Mouse (Mus musculus): ENCODE results near the gene Gpatch4. TPM values are rescaled to one million over a fixed set of nuclear protein-coding genes. Genes with fewer than 3 reads are reported as not detected.

The Gpatch4 gene
- polyA plus RNA-seq, 1 experiment from 2014 or later = 10.8 TPM

DNA sequence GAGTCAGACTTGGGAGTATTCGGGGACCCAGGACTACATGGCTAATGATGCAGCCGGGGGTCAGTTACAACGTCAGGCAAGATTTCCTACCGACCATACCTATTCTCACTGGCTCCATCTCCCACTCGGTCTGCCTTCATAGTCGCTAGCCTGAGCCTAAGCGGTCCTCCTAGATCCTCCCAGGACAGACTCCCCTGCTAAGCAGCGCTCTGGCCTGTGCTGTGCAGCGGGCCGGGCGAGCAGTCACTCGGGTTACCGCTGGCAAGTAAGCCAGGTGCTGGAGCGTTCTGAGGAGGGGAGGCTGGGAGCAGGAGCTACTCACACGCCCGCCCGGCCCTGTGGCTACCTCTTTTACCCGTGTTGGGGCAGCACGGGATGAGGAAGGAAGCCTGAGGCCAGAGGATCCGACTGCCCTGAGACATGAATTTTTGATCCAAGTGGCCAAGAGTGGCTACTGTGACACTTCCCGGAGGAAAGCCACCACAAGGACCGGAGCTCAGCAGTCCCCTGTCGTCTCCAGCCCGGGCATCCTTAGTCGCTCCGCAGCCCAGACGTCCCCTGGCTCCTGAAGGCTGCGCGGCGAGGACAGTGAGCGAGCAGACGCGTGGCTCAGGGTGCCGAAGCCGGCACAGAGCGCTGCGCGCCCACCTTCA lies 43.5 kb upstream of the Gpatch4 start:
- Histone ChIP-seq H3K4me1 (ENCODE audit: insufficient read depth, low read depth, low read length) (peaks cover 16% of the 10 kb centered on the region), H3K27me3 (replicated peaks; ENCODE audit: insufficient read depth, low read length) (peaks cover 58% of the 10 kb centered on the region)
- 2% methylated on average over 38 of the region's 38 CpGs for WGBS

GRCm38 (mm10) chr3:88000181-88000580 lies 42.7 kb upstream of the Gpatch4 start, which contains the start of gene Bcan:
Gene Bcan (minus strand): TSS chr3:88000230.
- DNase-seq (ENCODE audit: low spot score) = no peak
- peaks cover 16% of the 10 kb centered on the region for H3K4me1 ChIP-seq (ENCODE audit: insufficient read depth, low read depth, low read length)
- peaks cover 58% of the 10 kb centered on the region for H3K27me3 ChIP-seq (replicated peaks; ENCODE audit: insufficient read depth, low read length)
- WGBS = 4% methylated on average over 29 of the region's 39 CpGs
- no peak for ATAC-seq
- H3K27ac ChIP-seq (ENCODE audit: low read length) = no peak within 1 kb of the TSS
- no peaks in the 10 kb centered on the region for H3K9me3 ChIP-seq (ENCODE audit: low read length)
- peak within 1 kb of the TSS; percentile 56 for H3K4me2 ChIP-seq (replicated peaks; ENCODE audit: low read depth, low read length)
- peak within 1 kb of the TSS; percentile 26; the same call in 1 of the 2 replicates for H3K4me3 ChIP-seq (ENCODE audit: low read depth, low read length)
- H3K36me3 ChIP-seq (ENCODE audit: insufficient read depth, low read length) = no peaks in the 10 kb centered on the region
- TF ChIP-seq EP300 (IDR thresholded peaks at IDR 0.05) (no peak), CTCF (IDR thresholded peaks at IDR 0.05) (peak; percentile 18; the same call in 1 of the 2 replicates)
- no peak within 1 kb of the TSS for H3K9ac ChIP-seq (replicated peaks; ENCODE audit: low read depth)

More for the DNA sequence above, 43.5 kb upstream of the Gpatch4 start:
- H3K36me3 ChIP-seq (ENCODE audit: insufficient read depth, low read length) = no peaks in the 10 kb centered on the region
- ATAC-seq (no peak), DNase-seq (ENCODE audit: low spot score) (no peak)
- TF ChIP-seq EP300 (IDR thresholded peaks at IDR 0.05) (no peak), CTCF (IDR thresholded peaks at IDR 0.05) (no peak)
- peak overlapping the region; percentile 56 for H3K4me2 ChIP-seq (replicated peaks; ENCODE audit: low read depth, low read length)
- H3K27ac ChIP-seq (ENCODE audit: low read length) = no peak overlapping the region
- no peaks in the 10 kb centered on the region for H3K9me3 ChIP-seq (ENCODE audit: low read length)
- no peak overlapping the region for H3K9ac ChIP-seq (replicated peaks; ENCODE audit: low read depth)
- peak overlapping the region; percentile 26; the same call in 1 of the 2 replicates for H3K4me3 ChIP-seq (ENCODE audit: low read depth, low read length)

DNA sequence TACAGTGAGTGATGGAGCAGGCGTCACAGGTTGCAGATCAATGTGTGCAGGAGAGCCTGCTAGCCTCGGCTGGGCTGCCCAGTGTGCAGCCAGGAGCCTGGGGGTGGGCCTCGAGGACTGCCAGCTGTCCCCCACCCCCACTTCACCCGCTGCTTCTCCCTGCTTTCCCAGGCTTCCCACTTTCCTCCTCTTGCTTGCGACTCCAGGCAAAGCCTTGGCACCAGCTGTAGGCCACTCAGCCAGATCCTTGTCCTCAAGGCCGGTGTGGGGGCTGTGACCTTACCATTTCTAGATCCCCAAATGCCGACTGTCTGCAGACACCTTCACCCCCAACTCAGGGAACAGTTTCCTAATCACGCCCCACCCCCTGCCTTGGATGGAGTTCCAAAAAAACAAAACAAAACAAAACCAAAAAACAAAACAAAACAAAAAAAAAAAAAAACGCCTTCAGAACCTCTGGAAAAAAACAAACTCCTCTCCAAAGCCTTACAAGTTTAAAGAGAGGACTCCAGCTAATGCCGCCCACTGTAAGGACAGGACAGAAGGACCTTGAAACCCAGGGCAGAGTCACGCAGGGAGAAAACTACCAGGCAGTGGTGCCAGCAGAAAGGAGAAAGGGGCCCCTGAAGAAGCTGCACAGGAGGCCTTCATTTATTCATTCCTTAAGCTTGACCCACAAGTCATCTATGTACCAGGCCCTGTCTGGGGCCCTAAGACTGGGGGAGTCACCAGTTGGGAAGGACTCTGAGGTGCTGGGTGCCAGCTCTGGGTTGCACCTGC lies 41.9 kb upstream of the Gpatch4 start:
- H3K36me3 ChIP-seq (ENCODE audit: insufficient read depth, low read length) = no peaks in the 10 kb centered on the region
- DNase-seq (ENCODE audit: low spot score) (no peak), ATAC-seq (no peak)
- H3K27me3 ChIP-seq (replicated peaks; ENCODE audit: insufficient read depth, low read length) = peaks cover 54% of the 10 kb centered on the region
- peak overlapping the region; percentile 26; the same call in 1 of the 2 replicates for H3K4me3 ChIP-seq (ENCODE audit: low read depth, low read length)
- WGBS = 16% methylated on average over 11 of the region's 11 CpGs
- H3K4me1 ChIP-seq (ENCODE audit: insufficient read depth, low read depth, low read length) = peaks cover 16% of the 10 kb centered on the region
- H3K4me2 ChIP-seq (replicated peaks; ENCODE audit: low read depth, low read length) = no peak overlapping the region
- no peaks in the 10 kb centered on the region for H3K9me3 ChIP-seq (ENCODE audit: low read length)
- H3K9ac ChIP-seq (replicated peaks; ENCODE audit: low read depth) = no peak overlapping the region
- TF ChIP-seq EP300 (IDR thresholded peaks at IDR 0.05) (no peak), CTCF (IDR thresholded peaks at IDR 0.05) (no peak)
- no peak overlapping the region for H3K27ac ChIP-seq (ENCODE audit: low read length)

DNA sequence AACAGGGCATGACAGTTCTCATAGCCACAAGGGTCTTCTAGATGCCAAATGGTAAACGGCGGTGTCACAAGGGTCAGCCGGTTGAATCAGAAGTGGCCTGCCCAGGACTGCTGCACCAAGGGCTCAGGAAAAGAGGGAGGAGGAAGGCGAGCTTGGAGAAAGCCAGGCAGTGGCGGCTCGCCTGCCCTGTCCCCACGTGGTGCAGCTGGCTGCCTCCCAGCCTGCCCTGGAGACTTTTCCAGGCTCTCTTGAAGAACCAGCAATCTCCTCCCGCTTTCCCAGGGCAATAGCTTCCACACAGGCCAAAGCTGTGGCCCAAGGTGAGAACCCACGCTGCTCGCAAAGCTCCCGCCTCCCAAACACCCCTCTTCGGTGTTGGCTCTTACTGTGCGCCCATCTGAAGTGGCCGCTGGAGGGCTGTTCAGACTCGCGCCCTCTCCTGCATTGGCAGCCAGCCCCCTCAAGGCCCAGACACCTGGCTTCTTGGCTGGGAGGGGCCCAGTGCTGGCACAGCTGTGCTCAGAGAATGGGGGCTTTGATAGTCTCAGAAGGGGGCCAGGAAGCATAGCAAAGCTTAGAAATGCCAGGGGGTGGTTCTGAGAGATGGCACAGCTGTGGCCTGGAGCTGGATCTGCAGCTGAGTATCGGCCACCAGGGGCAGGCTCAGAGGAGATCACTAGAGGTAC lies 40.5 kb upstream of the Gpatch4 start:
- Histone ChIP-seq H3K9me3 (ENCODE audit: low read length) (no peaks in the 10 kb centered on the region), H3K36me3 (ENCODE audit: insufficient read depth, low read length) (no peaks in the 10 kb centered on the region), H3K4me3 (ENCODE audit: low read depth, low read length) (no peak overlapping the region), H3K9ac (replicated peaks; ENCODE audit: low read depth) (no peak overlapping the region), H3K4me1 (ENCODE audit: insufficient read depth, low read depth, low read length) (peaks cover 10% of the 10 kb centered on the region; the same call in 1 of the 2 replicates), H3K27me3 (replicated peaks; ENCODE audit: insufficient read depth, low read length) (peaks cover 40% of the 10 kb centered on the region), H3K27ac (ENCODE audit: low read length) (no peak overlapping the region), H3K4me2 (replicated peaks; ENCODE audit: low read depth, low read length) (no peak overlapping the region)
- TF ChIP-seq CTCF (IDR thresholded peaks at IDR 0.05) = peak; percentile 30
- no peak for TF ChIP-seq EP300 (IDR thresholded peaks at IDR 0.05)
- peak; percentile 62 for DNase-seq (ENCODE audit: low spot score)
- 2% methylated on average over 16 of the region's 17 CpGs for WGBS
- ATAC-seq = peak; percentile 75

GRCm38 (mm10) chr3:88005822-88006786 lies 36.8 kb upstream of the Gpatch4 start:
- ATAC-seq = peak; percentile 74
- Histone ChIP-seq H3K4me3 (ENCODE audit: low read depth, low read length) (no peak overlapping the region), H3K36me3 (ENCODE audit: insufficient read depth, low read length) (no peaks in the 10 kb centered on the region), H3K9ac (replicated peaks; ENCODE audit: low read depth) (no peak overlapping the region), H3K4me2 (replicated peaks; ENCODE audit: low read depth, low read length) (no peak overlapping the region), H3K4me1 (ENCODE audit: insufficient read depth, low read depth, low read length) (0 out of 2 replicates have a peak, but pooled peaks cover 7% of the 10 kb centered on the region), H3K27me3 (replicated peaks; ENCODE audit: insufficient read depth, low read length) (peaks cover 5% of the 10 kb centered on the region; the same call in 1 of the 2 replicates), H3K27ac (ENCODE audit: low read length) (no peak overlapping the region), H3K9me3 (ENCODE audit: low read length) (no peaks in the 10 kb centered on the region)
- WGBS = 51% methylated on average over 18 of the region's 18 CpGs
- peak; percentile 88 for DNase-seq (ENCODE audit: low spot score)
- peak; percentile 75 for TF ChIP-seq CTCF (IDR thresholded peaks at IDR 0.05)
- no peak for TF ChIP-seq EP300 (IDR thresholded peaks at IDR 0.05)

All from lung, postnatal 0 days (tissue).